Mouse (Mus musculus) cerebellum, adult 9-10 months (tissue): ENCODE data around the gene Gdpgp1.

ENCODE experiments used
- DNase-seq: peaks from one replicate; pipeline ENCODE4 v3.0.0; 2022

Gene Gdpgp1

DNA sequence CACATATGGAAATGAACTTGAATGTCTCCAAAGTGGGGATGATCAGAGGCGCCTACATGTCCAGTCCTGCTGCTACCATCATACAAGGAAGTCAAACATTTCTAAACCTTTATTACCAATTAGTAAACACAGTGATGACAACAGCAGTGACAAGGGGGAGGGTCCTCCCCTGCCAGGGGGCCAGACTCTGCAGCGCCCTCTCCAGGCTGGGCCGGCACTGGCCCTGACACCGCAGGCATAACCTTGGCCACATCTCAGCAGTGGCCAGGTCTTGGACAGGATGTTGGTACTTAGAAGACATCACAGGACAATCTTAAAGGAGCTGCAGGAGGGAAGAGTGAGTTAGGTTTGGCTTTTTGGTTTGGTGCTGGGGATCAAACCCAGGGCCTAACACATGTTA lies 5.6 kb upstream of the Gdpgp1 start:
- no peak for DNase-seq

DNA sequence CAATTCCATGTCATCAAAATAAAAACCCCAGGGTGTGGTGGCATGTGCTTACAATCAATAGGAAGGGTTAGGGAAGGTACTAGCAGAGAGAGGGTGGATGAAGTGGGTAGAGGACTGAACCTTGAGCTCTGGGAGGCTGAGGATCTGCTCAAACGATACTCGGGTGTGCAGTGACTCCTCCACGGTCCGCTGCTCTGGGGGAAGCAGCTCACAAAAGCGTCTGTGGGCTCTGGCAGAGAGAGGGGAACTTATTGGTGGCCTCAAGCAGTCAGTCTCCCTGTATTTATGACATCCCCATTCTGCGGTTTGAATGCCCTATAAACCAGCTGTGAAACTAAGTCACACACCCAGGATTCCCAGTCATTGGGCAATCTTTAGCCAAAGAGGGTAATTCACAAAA lies 2.5 kb upstream of the Gdpgp1 start:
- no peak for DNase-seq

DNA sequence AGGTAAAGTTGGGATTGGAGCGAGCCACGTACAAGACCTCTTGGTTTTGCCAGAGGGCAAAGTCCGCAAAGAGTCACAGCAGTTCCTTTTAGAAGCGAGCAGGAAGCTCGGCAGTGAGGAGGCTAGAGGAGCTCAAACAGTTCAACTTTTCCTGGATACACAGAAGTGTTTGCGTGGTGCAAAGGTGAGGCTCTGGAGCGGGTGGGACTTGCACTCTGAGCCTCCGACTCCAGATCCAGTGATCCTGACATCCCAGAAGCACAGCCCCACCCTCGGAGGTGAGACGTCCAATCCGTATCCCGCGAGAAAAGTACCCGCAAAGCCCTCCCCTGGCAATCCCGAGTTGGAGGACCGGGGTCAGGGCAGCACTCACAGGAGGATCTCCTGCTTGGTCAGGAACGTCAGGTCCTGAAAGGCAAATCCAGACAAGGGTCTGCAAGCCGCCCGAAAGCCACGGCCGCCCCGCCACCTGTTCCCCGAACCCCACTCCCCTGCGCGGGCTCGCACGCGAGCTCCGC lies 635 bp upstream of the Gdpgp1 start:
- peak; percentile 58 for DNase-seq

DNA sequence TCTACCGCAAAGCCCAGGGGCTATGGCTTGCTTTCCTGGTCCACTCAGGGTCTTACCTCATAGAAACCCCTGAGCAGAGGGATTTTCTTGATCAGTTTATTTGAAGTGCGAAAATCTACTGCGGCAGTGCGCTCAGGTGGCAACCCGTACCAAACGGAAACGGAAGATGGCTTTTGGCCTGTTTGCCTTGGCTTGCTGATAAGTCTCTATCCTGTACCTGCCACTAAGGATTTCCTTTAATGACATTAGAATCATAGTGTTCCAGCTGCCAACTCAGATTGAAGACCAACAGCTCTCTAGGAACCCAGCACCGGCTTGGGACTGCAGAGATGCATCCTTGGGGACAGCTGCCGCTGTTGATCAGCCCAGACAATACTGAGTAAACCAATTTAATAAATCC lies 1.1 kb downstream of the Gdpgp1 start:
- no peak for DNase-seq

DNA sequence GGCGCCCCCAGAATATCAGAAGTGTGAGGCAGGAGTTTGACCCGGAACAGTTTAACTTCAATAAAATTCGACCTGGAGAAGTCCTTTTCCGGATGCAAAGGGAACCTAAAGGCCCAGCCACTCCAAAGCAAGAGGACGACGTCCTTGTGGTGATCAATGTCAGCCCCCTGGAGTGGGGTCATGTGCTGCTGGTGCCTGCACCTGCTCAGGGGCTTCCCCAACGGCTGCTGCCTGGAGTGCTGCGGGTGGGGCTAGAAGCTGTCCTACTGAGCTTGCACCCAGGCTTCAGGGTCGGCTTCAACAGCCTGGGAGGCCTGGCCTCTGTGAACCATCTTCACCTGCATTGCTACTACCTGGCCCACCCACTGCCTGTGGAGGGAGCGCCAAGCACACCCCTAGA lies 5.9 kb downstream of the Gdpgp1 start:
- DNase-seq: no peak

DNA sequence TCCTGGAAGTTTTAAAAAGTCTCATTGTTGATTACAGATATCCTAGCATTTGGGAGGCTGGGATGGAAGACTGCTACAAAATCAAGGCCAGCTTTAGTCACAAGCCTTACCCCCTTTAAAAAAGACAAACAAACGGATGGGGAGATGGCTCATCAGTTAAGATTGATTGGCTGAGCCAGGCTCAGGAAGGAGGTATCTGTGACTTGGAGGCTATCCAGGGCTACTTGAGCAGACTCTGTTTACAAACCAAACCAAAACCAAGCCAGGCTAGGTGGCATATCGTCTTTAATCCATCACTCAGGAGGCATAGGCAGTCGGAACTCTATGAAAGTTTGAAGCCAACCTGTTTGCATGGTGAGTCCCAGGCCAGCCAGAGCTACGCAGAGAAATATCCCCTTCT lies 9.0 kb downstream of the Gdpgp1 start:
- DNase-seq: no peak

DNA sequence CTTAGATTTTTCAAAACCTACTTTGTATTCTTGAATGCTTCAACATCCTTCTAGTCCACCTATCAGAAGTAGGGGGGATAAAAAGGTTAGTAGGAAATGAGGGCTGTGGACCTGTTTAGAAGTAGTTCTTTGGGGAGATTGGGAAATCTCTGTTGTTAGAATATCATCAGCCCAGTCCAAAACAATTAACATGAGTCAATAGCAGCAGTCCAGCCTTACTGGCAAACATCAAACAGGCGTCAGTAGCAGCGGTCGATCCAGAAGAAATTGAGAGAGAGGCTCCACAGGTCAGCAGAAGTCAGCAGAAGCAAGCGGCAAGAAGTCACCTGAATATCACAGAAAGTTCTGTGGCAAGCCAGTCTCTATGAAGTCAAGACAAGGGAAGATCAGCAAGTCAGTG lies 12.2 kb downstream of the Gdpgp1 start:
- DNase-seq: no peak

DNA sequence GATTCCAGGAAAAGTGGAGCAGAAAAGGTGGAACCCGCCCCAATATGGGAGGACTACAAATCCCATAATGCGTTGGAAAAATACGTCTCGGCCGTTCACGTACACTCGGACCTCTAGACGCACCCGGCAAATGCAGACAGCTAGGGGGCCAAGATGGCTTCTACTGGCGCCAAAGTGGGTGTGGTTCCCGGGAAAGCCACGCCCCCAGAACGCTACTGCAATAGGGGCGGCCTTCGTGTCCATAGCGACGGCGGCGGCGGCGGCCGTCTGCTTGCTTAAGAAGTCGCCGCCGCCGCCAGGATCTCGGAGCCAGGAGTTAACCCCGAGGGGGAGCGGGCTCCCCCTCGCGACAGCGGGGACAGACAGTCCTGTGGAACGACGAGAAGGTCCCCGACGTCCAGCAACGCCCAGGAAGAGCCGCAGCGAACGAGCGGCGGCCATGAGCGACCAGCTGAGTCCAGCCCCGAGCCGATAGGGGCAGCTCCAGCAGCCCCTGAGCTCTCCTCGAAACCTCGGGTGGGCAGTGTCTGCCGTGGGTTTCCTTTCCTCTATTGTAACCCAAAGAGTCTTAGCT lies 13.6 kb downstream of the Gdpgp1 start, which contains the start of gene Ttll13:
Ttll13 (plus strand) TSS at position 229 of the 574 bp plus-strand sequence.
- DNase-seq: peak; percentile 98

DNA sequence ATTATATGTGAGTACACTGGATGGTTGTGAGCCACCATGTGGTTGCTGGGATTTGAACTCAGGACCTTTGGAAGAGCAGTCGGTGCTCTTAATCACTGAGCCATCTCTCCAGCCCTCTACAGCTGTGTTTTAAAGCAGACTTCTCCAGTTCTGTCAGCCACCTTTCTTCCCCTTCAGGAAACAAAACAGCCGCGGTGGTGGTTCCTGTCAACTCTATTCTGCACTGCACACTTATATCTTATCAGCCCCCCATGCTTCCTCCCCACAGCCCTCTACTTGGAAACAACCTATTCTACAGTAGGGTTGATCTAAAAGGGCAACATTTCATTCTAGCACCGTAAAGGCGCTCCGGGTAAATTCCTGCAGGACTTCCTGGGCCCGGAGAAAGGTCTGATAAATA lies 14.2 kb downstream of the Gdpgp1 start:
- no peak for DNase-seq

DNA sequence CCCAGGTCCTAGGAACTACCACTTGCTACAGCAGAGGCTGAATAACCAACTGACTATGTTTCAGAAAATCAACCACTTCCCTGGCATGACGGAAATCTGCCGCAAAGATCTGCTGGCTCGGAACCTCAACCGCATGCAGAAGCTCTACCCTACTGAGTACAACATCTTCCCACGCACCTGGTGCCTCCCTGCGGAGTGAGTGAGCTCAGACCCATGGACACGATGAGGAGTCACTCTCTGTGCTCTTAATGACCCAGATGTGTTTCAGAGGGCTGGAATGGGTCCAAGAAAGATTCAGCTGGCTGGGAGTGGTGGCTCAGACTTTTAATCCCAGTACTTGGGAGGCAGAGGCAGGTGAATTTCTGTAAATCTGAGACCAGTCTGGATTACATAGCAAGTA lies 19.8 kb downstream of the Gdpgp1 start:
- DNase-seq: no peak

DNA sequence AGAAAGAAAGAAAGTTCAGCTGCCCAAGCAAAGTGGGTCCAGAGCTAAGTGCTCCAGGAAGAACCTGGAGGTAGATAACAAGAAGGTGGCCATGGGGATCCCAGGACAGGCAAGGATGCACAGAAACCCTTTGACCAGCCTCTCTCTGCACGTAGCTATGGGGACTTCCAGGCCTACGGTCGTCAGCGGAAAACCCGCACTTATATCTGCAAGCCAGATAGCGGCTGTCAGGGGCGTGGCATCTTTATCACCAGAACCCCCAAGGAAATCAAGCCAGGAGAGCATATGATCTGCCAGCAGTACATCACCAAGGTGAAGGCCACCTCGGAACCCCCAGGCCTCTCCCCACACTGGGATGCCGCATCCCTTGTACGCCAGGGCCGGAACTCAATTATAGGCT lies 20.2 kb downstream of the Gdpgp1 start:
- DNase-seq: no peak

DNA sequence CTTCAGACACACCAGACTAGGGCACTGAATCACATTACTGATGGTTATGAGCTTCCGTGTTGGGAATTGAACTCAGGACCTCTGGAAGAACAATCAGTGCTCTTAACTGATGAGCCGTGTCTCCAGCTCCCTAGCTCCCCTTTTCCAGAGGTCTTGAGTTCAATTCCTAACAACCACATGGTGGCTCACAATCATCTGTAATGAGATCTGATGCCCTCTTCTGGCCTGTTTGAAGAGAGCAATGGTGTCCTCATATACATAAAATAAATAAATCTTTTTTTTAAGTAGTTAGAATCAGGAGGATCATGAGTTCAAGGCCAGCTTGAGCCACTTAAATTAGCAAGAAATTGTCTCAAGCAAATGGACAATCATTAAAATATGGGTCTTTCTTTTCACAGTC lies 23.3 kb downstream of the Gdpgp1 start:
- no peak for DNase-seq

DNA sequence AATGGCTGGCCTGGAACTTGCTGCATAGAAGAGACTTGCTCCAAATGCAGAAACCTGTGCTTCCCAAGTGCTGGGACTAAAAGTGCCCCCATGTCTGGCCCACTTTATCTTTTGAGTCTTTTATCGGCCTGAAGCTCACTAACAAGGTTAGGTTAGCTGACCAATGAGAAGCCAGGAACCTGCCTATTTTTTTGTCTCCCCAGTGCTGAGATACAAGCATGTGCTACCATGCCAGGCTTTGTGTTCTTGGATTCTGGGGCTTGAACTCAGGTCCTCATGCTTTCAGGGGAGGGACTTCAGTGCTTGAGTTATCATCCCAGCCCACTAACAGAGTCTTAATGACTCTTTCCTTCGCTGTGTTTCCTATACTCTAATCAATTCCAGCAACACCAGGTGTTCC lies 25.0 kb downstream of the Gdpgp1 start:
- no peak for DNase-seq

DNA sequence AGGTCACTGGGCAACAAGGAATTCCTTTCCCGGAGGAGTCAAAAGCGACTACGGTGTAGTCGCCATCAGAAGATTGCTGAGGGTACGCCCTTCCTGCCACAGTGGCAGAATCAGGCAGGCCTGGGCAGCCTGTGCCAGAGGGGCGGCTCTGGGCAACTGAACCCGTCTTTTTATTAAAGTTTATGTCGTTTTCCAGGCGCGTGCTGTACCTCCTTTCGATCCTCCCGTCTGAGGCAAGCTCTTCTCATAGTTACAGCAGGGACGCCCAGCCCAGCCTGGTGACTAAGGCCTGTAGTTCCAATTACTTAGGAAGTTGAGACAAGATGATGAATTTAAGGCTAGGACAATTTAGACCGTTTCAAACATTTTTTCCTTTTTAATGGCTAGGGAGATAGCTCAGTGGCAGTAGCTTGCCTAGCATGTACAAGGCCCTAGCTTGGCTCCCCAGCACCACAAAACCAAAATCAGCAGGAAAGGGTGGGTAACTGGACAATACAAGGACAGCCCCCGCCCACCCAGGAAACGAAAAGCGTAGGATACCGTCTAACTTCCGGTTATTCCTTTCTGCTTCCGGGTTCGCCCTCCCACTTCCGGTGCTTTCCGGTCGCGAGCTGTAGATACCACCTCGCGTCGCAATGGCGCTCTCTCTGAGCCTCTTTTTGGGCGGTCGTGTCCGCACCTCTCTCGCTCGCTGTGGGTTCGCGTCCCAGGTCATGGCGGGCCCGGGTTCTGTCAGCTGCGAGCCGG lies 28.1 kb downstream of the Gdpgp1 start, which contains the start of gene Ngrn:
Ngrn (plus strand) TSS at position 591 of the 747 bp plus-strand sequence.
- peak; percentile 84 for DNase-seq

DNA sequence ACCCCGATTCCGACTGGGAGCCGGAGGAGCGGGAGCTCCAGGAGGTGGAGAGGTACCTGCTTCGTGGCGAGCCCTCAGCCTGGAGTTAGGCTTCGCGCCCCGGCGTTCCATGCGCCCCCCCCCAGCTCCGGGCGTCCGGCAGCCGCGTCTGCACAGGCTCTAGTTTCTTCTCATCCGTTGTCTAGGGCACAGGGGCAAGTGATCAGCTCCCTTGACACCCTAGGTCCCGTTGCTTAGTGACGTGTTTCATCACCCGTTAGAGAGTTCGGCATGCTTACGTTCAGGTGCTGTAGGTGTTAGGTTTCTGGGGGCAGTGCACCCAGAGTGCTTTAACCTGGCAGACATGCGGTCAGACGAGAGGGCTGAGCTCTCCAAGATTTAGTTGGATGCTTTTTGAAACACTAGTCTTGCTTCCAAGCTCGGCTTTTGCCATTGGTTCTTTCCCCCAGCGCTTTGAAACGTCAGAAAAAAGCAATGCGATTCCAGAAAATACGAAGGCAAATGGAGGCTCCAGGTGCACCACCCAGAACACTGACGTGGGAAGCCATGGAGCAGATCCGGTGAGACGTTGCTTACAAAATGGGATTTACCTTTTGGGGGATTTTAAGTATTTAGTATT lies 28.8 kb downstream of the Gdpgp1 start:
- no peak for DNase-seq

DNA sequence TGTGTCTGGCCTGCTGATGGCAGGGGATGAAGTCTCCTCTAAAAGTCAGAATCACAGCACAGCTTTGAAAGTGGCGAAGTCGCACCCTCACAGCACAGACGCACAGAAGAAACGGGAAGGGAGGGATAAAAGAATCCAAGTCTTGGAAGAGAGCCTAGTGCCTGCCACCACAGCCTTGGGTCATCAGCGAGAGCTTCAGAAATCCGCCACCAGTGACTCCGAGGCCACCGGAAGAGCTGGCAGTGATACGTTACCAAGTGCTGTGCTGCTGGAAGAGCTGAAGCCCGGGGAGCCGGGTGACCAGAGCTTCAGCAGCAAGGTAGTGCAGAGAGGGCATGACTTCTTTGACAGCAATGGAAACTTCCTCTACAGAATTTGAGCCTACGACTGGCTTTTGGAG lies 31.9 kb downstream of the Gdpgp1 start:
- no peak for DNase-seq

DNA sequence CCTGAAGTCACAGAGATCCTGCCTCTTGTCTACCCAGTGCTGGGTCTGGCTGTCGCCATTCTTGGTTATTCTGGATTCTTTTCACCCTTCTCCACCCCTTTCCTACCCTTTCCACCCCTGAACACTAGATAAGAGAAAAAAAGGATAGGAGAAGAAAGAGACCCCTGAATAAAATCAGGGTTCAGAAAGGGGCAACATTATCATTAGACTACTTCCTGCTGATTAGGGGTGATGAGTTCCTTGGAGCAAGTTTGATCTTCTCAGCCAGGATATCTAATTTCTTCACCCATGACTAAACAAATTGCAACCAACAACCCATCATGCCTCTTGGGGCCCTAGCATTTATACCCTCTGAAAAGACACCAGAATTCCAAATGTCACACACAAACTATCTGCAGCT lies 35.1 kb downstream of the Gdpgp1 start:
- no peak for DNase-seq

DNA sequence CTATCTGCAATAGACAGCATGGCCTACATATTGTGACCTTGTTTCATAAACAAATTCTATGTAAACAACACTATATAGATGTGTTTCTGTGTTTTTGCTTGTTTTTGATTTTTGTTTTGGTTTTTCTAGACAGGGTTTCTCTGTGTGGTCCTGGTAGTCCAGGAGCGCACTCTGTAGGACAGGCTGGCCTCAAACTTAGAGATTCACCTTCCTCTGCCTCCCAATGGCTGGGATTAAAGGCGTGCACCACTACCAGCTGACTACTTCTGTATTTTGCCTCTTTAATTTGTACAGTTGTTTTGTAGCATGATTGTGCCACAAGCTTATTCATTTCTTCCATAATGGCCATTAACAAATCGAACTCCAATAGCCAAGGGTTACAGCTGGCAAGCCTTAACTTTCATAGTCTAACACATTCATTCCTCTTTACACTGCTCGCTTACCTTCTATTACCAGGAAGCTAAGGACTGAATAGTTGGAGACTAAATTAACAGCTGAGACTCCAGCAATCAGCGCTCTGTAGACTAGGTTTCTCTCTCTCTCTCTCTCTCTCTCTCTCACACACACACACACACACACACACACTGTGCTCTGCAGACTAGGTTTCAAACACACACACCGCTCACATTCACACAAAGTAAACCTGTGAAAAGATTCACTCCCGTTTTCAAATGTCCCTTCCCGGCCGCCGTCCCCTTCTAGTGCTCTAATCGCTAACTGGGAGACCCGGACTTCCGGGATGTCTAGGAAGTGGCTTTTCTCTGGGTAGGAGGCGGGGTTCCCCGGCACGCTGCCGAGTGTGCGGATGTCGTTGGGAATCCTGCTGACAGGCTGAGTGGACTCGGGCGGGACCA lies 36.5 kb downstream of the Gdpgp1 start, which contains the start of gene Vps33b:
Vps33b (plus strand) TSS at position 753 of the 854 bp plus-strand sequence.
- DNase-seq: peak; percentile 96

DNA sequence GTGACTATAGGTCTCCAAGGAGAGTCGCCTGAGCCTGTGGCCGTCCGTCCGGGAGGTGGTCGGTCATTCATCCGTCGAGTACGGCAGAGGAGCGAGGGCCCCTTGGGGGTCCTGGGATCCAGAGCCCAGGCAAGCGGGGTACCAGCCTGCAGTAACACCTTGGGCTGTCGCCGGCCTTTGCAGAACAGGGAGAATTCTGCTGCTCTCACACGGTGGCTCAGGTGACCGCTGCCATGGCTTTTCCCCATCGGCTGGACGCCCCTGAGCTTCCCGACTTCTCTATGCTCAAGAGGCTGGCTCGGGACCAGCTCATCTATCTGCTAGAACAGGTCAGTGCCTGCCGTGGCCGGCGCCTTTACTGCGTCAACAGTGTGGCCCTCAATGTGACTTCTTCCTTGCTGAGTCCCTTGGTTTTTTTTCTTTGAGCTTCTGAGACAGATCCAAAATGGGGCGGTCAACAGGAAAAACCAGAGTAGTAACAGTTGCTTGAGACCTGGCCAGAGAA lies 37.1 kb downstream of the Gdpgp1 start:
- peak; percentile 63 for DNase-seq

DNA sequence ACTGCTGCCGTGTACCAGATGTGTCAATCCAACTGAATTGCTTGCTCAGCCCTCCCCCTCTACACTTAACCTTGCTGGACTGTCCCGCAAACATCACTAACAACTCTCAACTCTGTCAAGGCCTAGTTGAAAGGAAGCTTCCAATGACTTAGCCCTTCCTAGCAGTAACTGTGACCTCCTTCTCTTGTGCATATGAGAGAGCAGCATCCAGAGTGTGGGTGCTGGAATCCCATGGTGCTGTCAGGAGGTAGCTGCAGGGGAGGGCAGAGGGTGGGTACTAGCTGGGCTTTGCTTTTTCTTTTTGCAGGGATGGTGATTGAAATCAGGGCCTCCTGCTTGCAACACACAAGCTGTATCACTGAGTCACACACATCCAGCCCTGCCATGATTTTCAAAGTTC lies 40.8 kb downstream of the Gdpgp1 start:
- DNase-seq: no peak

DNA sequence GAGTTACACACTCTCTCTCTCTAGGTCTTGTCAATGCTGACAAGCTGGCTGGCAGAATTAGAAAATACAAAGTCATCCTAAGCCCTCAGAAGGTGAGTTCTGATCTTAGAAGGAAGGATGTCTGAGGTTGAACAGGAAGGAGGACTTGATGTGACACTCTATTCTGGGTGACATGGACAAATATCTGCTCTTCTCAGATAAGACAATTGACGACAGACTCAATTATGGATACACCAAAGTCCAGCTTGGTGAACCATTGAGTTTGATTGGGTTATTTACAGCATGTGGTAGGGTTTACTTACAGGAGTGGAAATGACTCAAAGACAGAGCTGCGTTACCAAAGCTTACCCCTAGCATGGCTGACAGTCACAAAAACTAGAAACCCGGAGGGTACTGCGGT lies 43.7 kb downstream of the Gdpgp1 start:
- DNase-seq: no peak

DNA sequence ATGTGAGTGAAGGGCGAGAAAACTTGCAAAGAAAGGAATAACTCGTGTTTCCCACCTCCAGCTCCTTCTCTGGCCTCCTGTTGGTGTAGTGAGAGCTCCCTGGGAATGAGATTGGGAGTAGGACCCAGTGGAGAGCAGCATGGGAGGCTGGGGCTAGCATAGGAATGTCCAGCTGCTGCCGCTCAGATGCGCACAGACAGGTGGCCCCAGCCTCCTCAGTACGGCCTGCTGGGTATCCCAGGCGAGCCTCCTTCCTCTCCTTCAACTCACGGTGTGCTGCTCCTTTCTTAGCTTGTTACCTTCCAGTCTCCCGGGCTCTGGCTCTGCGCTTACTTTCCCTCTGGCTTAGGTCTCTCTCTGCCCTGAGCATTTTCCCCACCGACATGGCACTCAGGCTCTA lies 47.4 kb downstream of the Gdpgp1 start:
- no peak for DNase-seq

DNA sequence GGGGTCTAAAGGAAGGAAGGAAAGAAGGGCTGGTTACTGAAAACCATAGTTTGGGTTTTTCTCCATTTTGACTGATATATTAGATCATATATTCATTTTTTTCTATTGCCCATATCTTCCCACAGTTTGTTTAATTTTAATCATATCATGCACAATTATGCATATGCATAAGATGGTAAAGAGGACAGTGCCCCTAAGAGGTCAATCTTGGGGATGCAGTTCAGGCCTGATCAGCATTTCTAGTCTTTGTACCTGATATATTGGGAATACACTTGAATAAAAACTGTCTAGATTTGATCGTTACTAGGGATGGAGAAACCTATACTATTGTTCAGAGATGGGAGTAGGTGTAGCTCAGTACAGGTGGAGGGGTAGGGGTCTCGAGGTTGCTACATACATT lies 48.3 kb downstream of the Gdpgp1 start:
- DNase-seq: no peak
